Mouse (Mus musculus): ENCODE measurements around the gene Mapk8ip1.
"Not testable (repeated sequence)": the region's sequence is repeated elsewhere in the genome, so short reads cannot be mapped to it uniquely, and the experiment has no call there.

- not testable (repeated sequence) for TF ChIP-seq CTCF (IDR thresholded peaks at IDR 0.05; ENCODE audit: low read depth, low read length); POLR2A (IDR thresholded peaks at IDR 0.05; ENCODE audit: borderline replicate concordance, low read depth, low read length)
Measured at GRCm38 (mm10) chr2:92399877-92400276, 1.2 kb downstream of the Mapk8ip1 start.
